Mouse (Mus musculus) gastrocnemius, postnatal 4 days (tissue): ENCODE results near the gene Diras1. TPM values are rescaled to one million over a fixed set of nuclear protein-coding genes. Genes with fewer than 3 reads are reported as not detected.
"Not testable (repeated sequence)": the region's sequence is repeated elsewhere in the genome, so short reads cannot be mapped to it uniquely, and the experiment has no call there.

ENCODE experiments used
- DNase-seq, 2 experiments: peaks; one replicate each; pipeline ENCODE4 v3.0.0; 2021 to 2022; ENCODE audit warnings: low spot score in 2 of 2, mixed read lengths in 2 of 2
- long read RNA-seq, 2 experiments: library from polyadenylated mRNA; stranded (forward); transcript quantifications; one replicate each; pipeline ENCODE4 v2.0.0; 2021
- total RNA-seq, 2 experiments: library from RNA; stranded (reverse); gene quantifications; 2 replicates each; pipeline ENCODE4 v1.2.3; 2021

Gene Diras1
- under 1 TPM in 1 of 2 experiments, not detected in 1; 0.10 TPM for total RNA-seq
- long read RNA-seq, experiment 1, result 0 reads
- long read RNA-seq, experiment 2, result 0 reads

GRCm38 (mm10) chr10:81025639-81026275 is at the start of gene Diras1:
Gene Diras1, minus strand, starts transcription at chr10:81025662.
- no peak for DNase-seq

DNA sequence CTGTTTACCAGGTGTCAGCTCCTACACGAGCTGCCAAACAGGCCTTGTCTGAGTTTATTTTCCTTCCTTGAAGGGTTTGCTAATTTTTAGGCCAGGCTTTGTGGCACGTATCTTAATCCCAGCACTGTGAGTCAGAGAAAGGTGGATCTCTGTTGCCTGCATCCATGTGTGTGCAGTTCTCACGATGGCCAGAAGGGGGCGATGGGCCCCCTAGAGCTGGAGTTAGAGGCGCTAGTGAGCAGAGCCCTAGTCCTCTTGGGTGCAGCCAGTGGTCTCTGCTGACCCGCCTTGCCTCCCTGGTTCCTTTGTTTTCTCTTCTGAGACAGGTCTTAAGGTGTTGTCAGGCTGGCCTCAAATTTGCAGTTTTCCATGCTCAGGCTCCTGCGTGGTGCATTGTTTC is 48.0 kb upstream of the Diras1 start:
- DNase-seq, result no peak

- DNase-seq, result no peak
Observed at GRCm38 (mm10) chr10:81072290-81072689, 46.8 kb upstream of the Diras1 start.

DNA sequence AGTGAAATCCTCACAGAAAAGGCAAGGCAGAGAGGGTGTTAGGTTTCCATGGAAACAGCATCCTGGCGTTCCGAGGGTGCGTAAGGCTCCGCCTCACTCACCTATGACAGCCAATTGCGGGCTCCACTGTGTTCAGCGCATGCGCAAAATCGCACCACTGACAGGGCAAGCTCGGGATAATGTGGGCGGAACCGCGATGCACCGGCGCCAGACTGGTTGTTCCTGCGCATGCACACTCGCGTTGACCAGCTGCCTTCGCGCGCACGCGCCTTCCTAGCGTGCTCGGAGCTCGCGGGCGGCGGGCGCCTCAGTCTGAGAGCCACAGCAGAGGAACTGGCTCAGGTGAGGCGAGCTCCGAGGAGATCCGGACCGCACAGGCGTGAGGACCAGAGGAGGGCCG is 44.4 kb upstream of the Diras1 start, which contains the start of gene Thop1:
TSS of gene Thop1 (plus strand) at position 200 of the 400 bp plus-strand sequence.
- DNase-seq, result peak; percentile 90 to 97

- no peak for DNase-seq
Observed at GRCm38 (mm10) chr10:81068706-81069105, 43.2 kb upstream of the Diras1 start.

- not testable (repeated sequence) for DNase-seq
Observed at GRCm38 (mm10) chr10:81064519-81064918, 39.1 kb upstream of the Diras1 start.

GRCm38 (mm10) chr10:81062710-81063109 is 37.2 kb upstream of the Diras1 start:
- no peak for DNase-seq

GRCm38 (mm10) chr10:81059603-81060543 is 34.4 kb upstream of the Diras1 start, which contains the start of gene Sgta:
Gene Sgta, minus strand, starts transcription at chr10:81060181.
- DNase-seq, result peak; percentile 89 to 98

DNA sequence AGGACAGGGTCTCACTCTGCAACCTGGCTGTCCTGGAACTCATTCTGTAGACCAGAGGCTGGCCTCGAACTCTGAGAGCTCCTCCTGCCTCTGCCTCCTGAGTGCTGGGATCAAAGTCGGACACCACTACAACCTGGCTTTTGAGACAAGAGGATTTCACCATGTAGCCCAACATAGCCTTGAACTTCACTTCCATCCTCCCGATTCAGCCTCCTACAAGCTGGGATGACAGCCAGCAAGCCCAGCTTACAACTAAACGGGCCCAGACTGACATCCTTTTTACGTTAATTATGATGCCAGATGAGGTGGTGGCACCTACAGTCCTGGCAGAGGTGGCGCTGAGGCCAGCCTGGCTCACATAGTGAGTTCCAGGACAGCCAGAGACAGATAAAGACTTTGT is 33.4 kb upstream of the Diras1 start:
- DNase-seq, result no peak

DNA sequence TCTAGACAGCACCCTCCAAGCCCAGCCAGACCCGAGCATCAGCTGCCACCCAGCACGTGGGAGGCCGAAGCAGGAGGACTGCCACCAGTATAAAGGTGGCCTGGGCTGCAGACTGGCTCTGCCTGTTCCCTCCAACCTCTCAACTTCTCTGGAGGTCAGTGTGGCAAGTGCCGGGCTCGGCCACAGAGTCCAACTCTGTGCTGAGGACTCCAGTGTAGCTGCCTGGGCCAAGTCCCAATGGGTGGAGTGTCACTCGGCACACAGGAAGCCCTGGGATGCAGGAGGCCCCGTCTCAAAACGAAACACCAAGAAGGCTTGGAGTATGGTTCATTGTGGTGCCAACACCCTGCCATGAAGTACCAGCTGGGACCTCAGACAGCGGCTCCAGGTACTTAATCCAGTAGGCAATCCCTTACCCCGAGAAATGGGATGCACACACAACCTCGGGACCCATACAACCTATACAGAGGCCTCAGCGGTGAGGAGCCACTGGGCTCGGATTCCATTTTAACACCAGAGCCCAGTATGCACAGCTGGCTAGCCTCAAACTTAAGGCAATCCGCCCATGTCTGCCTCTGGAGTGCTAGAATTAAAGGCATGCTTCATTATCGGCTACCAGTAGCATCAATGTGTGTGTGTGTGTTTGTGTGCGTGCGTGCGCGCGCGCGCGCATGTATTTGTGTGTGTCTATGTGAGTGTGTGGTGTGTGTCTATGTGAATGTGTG is 32.1 kb upstream of the Diras1 start:
- DNase-seq, result no peak

DNA sequence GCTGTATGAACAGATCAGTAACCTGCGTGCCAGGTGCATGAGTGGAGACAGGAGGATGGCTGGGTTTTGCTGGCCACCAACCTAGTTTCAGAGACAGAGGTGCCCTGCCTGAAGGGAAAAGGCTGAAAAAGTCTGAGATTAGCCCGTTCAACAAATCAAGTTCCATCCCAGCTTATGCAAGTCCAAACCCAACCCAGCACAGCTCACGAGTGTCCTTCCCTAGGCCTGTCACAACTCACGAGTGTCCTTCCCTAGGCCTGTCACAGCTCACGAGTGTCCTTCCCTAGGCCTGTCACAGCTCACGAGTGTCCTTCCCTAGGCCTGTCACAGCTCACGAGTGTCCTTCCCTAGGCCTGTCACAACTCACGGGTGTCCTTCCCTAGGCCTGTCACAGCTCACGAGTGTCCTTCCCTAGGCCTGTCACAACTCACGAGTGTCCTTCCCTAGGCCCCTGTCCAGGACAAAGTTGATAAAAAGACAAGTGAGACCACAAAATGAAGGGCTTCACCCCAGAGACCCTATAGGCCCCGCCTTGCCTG is 30.4 kb upstream of the Diras1 start:
- DNase-seq, result not testable (repeated sequence)

DNA sequence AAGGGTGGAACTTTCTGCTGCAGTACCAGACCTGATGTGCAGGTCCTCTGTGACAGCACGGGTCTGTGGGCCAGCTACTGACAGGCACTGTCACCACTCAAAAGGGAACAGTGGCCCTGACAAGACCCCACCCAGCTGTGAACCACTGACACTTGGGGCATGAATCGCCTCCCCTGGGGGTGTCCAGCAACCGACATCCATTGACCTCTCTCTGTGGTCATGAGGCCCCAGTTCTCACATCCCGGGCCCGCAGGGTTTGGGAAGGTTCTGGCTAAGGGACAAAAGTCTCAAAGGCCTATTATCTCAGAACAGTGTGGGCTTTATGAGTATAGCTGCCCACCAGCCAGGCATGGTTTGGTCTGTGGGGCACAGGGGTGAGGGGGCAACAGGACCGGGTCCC is 29.7 kb upstream of the Diras1 start:
- DNase-seq, result no peak

- DNase-seq, result no peak
Observed at GRCm38 (mm10) chr10:81052577-81052976, 27.1 kb upstream of the Diras1 start.

- DNase-seq, result no peak
Observed at GRCm38 (mm10) chr10:81051133-81051532, 25.7 kb upstream of the Diras1 start.

GRCm38 (mm10) chr10:81050645-81051044 is 25.2 kb upstream of the Diras1 start:
- no peak for DNase-seq

GRCm38 (mm10) chr10:81045246-81045645 is 19.8 kb upstream of the Diras1 start:
- DNase-seq, result not testable (repeated sequence)

- DNase-seq, result peak in 1 of 2 experiments; percentile 69
Observed at GRCm38 (mm10) chr10:81041458-81042175, 16.2 kb upstream of the Diras1 start.

DNA sequence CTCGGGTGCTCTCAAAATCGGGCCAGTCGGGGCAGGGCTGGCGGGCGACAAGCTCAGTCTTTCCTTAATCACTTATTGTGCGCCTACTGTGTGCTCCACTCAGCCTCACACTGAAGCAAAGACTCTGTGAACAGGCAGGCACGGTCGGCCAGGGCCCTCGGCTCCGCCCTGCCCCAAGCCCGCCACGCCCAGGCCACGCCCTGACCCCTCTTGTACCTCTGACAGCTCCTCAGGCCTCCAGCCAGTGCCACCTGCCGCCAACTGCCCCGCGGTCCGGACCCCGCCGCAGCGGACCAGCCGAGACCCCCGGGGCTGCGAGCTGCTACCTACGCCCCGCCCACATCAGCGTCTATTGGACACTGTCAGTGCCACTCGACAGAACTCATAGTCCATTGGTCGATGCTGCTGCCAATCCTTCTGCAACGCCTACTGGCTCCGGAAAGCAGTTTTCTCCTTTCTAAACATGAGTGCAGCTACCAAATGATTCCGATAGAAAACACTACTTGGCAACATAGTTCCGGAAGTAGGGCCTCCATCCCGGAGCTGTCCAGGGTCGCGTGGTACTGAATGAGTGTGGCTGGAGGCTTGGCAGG is 11.6 kb upstream of the Diras1 start, which contains the start of gene Slc39a3:
TSS of gene Slc39a3 (minus strand) at position 439 of the 593 bp plus-strand sequence.
- peak; percentile 93 to 98 for DNase-seq

DNA sequence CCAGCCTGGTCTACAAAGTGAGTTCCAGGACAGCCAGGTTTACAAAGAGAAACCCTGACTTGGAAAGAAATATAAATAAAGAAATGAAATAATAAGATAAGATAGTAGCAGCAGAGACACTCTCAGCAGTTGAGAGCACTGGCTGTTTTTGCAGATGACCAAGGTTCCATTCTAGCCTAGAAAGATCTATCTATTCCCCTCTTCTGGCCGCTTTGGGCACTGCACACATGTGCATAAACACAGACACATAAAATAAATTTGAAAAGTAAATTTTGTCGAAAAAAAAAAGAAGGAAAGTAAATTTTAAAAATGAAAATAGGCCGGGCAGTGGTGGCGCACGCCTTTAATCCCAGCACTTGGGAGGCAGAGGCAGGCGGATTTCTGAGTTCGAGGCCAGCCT is 10.8 kb upstream of the Diras1 start:
- no peak for DNase-seq

DNA sequence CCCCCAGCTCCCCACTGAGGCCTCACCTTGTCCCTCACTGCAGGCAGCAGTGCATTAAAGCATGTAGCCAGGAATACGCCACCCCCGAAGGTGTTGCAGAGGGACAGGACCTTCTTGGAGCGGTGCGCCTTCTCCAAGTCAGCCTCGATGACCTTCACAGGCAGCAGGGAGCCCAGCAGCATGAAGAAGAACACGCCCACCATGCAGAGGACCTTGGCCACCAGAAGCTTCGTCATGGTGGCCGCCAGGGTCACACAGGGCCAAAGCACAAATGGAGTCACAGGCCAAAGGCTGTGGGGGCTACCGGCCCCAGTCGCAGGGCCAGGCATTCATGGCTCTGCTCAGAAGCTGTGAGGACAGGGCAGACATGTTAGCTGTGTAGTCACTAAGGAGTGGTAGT is 8.1 kb upstream of the Diras1 start:
- DNase-seq, result no peak
